Mouse (Mus musculus): ENCODE measurements around the gene Rorb.

Gene Rorb

DNA sequence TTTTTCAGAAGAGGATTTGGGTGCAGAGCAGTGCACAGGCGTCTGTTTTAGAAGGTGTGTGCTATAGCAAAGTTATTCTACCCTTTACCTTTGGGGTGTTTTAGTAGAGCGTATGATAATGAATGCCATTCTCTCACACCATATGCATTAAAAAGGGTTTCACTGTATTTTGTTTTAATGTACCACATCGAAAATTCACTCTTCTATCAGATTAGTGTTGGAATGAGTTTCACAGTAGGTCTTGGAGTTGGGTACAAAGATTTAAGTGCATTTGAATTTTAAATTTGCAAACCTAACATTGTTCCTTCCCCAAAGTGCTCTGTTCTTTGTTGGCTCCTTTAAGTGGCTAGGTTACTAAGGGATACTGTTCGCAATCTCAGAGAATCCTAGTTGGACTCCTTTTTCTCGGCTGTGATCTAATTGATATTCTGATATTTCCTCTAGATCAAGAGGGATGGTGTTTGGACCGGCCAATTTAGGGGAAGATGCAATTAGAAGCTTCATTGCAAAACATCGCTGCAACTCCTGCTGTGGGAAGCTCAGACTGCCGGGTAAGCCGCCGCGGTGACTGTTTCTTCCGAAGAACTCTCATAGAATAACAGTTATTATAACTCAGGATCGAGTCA lies 222.4 kb downstream of the Rorb start:
- in situ Hi-C loops (cut with MboI) = no loop called here

DNA sequence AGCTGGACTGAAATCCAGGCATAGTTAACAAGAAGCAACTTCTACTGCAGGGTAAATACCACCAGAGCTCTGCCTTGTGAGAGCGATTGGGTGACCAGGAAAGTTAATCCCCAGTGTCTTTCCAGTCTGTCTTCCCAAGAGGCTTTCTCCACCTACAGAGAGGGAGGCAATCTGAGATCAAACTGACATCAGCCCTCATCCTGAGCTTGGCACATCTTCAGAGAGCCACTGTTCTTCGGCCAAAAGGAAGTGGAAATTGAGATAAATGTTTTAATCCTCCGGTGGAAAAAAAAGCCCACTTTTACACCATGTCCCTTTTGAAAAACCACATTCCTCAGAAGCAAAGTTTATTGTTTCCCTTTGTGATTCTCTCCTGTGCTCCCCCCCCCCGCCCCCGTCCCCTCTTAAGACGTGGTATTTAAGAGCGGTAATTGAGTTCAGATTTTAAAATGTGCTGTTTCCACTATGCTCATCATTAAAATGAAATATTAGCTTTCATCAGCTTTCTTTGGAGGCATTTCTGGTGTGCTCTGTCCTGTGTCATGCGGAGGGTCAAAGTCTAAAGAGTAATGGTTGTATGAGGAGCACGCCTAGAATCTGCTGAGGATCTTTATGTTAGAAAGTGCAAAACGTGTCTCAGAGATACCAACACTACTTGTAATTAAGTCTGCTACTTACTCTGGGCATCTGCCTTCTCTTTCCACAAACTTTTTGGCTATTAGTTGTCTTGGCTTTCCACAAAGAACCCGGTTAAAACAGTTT lies 223.2 kb downstream of the Rorb start:
- in situ Hi-C loops (cut with MboI) = no loop called here

DNA sequence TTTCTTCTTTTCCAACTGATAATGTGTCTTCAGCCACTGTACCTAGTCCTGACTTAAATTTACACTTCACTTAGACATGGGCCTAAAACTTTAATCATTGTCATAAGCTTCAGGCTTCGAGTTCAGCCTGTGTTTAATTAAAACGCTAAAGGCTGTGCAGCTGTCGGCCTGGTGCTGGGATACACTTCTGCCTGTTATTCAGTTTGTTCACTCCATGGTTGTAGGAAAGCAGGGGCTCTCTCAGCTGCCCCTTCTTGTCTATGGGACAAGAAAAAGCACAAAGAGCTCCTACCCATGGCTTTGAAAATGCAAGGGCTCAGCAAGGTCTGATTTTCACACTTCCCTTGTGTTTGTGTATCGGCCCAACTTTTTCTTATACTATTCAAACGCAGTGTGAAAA lies 229.8 kb downstream of the Rorb start:
- in situ Hi-C loops (cut with MboI) = no loop called here

All from mature B cell (primary cell).